Mouse (Mus musculus) left cerebral cortex, adult 11 months (tissue): ENCODE data around the gene Grcc10.

Experiments used
- DNase-seq: peaks from one replicate; pipeline ENCODE4 v3.0.0; 2022; ENCODE audit warnings: low spot score

The Grcc10 gene

DNA sequence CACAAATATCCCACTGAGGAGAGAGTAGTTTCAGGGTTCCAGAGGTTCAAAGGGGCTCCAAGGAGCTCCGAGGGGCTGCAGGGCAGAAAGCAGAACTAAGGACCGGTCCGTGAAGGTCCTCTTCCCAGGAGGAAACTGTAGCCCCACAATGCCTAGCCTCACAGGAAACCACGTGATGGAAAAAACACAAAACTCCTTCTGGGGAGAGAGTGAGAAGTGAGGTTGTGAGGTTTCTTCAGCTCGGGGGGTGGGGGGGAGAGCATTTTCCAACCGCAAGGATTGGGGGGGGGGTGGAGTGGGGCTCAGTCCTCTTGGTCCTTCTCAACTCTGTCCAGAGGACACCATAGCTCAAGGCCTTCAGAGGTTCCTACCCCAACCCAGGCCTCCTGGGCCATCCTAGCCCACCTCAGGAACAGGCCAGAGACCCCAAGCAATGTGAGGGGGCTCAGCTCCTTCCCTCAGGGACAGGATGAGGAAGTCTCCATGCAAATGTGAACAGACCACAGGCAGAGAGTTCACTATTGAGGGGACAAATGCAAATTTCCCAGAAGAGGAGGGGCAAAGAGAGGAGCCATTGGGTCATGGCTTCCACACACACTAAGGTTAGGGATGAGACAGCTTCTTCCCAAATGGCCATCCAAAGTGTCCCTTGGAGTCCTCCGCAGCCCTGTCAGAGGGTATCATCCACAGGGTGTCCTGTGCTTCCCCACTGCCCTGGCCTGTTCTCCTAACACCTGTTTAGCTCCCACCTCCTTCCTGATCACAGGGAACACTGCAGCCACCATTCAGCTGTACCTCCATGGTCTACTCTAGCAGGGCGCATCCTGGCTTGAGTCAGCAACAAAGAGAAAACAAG, 11.1 kb downstream of the Grcc10 start:
- DNase-seq, result no peak

GRCm38 (mm10) chr6:124728621-124729020, 12.6 kb downstream of the Grcc10 start:
- no peak for DNase-seq

GRCm38 (mm10) chr6:124724472-124724871, 16.7 kb downstream of the Grcc10 start:
- DNase-seq, result no peak

GRCm38 (mm10) chr6:124723541-124723940, 17.6 kb downstream of the Grcc10 start:
- no peak for DNase-seq

DNA sequence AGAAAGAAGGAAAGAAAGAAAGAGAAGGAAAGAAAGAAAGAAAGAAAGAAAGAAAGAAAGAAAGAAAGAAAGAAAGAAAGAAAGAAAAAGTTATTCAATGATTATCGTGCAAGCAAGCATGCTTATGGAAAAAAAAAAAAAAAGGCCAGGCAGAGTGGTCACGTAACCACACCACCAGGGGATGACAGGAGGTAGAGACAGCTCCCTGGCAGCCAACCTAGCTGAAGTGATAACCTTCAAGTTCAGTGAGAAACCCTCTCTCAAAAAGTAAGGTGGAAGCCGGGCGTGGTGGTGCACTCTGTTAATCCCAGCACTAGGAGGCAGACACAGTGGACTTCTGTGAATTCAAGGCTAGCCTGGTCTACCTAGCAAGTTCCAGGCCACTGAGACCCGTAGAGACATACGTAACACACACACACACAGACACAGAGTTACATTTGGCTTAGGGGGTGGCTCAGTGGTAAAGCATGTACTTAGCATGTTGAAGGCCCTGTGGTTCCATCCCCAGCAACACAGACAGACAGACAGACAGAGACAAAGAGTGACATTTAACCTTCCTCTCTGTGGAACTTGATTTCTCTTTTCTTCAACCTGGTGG, 18.2 kb downstream of the Grcc10 start:
- no peak for DNase-seq

DNA sequence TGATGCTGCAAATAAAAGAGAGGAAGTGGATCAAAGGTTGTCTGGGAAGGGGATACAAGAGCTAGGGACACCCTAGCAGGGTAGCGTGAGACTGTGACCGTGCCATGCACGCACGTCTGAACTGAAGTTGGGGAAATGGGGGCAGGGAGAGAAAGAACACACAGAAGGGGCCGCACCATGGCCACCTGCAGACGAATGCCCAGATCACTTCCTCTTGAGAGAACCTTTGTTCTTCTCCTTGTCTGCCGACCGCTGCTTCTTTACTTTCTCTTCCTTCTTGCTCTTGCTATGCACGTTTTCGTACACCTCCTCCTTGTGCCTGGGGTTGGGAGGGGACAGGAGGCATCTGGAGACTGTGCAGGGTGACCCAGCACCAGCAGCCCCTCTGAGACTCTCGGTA, 20.3 kb downstream of the Grcc10 start:
- no peak for DNase-seq

DNA sequence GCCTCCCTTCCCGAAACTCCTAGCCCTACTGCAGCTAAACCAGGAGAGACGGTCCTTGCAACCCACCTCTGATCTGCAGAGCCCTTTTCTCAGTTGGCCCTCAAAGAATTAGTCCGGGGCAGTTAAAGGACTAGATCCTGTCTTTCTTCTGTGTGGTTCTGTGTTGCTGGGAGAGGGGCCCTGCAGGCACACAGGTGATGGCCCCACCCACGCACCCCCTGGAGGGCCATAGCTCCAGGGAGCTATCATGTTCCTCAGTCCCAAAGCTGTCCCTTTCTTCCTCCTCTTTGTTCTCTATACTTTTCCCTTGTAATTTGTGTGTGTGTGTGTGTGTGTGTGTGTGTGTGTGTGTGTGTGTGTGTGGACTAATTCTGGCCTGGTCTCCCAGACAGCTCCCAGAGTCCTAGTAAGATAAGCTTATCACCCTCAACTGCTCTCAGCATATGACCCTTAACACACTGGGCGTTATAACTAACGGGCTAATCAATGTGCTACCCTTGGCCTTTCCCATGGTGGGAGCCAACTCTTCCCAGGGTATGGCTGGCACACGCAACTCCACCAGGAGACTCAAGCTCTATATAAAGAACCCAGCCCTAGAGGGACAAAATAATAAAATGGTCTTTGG, 21.7 kb downstream of the Grcc10 start:
- no peak for DNase-seq

GRCm38 (mm10) chr6:124718703-124719102, 22.5 kb downstream of the Grcc10 start:
- no peak for DNase-seq

GRCm38 (mm10) chr6:124717968-124718367, 23.2 kb downstream of the Grcc10 start:
- DNase-seq, result no peak

DNA sequence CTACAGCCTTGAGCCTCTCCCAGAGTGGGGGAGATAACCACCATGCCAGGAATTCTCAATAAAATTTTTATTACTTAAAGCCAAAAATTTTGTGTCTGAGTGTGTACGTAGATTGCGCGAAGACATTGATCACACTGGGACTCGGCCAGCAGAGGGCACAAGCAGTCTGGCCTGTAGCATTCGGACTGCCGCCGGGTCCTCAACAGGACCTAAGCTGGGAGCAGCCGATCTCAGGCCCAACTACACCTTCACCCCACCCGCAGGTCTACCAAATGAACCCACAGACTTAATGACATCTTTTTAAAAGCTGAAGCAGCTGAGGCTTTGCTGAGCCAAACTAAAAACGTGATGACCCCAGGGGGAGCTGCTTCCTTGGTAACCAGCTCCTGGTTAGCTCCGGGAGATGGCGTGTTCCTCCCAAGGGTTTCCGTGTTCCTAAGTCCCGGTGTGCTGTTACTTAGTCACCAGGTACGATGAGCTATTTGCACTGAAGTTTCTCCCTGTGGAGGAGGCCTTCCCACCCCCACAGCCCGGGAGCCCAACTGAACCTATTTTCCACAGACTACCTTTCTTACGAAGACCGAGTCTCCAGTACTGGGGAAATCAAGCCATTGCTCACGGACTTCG, 24.2 kb downstream of the Grcc10 start:
- DNase-seq, result no peak

DNA sequence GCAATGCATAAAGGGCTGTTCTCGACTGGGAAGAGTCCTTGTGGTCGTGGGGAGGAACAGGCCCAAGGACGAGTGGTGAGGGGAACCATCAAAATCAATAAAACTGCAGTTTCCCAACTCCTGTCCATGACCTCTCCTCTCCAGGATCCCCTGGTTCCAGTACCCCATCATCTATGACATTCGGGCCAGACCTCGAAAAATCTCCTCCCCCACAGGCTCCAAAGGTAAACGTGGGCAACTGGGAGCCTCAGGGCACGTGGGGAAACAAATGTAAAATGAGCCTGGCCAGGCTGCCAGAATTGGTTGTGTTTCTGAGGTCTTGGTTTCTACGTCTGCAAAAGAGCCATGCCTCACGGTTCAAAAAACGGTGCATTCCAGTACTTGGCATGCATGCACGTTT, 28.3 kb downstream of the Grcc10 start:
- no peak for DNase-seq

GRCm38 (mm10) chr6:124711824-124712782, 29.1 kb downstream of the Grcc10 start, which contains the start of the genes Emg1 and Phb2:
TSS of gene Emg1 (minus strand) at chr6:124712178.
TSS of gene Phb2 (plus strand) at chr6:124712336.
- DNase-seq, result peak; percentile 96

DNA sequence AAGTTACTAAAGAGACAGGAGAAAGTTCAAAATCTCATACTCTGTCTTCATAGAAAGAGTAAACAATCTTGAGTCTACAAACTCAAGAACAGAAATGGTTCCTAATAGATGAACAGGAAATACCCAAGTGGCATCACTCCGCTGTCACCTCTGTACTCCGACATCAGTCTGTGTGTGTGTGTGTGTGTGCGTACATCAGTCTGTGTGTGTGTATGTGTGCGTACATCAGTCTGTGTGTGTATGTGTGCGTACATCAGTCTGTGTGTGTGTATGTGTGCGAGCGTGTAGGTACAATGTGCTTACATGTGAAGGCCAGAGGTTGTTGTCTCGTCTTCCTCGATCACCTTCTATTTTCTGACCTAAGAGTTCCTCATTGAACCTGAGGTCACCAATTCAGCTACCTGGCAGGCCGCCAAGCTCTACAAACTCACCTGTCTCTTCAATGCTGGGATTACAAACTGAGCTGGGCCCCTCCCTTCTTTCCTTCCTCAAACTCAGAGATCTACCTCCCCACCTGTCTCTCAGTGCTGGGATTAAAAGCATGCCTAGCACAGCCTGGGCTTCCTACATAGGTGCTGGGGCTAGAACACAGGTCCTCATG, 32.8 kb downstream of the Grcc10 start:
- DNase-seq, result no peak

DNA sequence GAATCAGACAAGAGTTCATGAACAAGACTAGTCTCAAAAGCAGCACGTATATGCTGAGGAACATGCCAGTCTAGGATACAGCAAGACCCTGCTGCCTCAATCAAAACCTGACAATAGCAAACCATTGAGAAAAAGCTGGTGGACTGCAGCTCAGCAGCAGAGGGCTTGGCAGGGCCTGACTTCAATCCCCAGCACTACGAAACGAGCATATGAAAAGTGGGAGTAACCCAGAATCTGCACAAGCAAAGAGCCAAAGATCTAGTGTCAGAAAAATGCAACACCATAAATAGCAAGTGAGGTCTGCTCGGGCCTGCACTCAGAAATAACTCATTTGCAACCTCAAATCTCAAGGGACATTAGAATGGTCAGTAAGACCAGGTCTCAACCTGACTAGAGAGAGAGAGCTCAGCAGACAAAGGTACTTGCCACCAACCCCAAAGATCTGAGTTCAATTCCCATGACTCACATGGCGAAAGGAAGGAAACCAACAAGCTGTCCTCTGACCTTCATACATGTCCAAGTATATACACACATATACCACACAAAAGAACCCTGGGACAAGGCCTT, 35.0 kb downstream of the Grcc10 start:
- no peak for DNase-seq

- DNase-seq, result no peak
Observed at GRCm38 (mm10) chr6:124704417-124704816, 36.8 kb downstream of the Grcc10 start.

DNA sequence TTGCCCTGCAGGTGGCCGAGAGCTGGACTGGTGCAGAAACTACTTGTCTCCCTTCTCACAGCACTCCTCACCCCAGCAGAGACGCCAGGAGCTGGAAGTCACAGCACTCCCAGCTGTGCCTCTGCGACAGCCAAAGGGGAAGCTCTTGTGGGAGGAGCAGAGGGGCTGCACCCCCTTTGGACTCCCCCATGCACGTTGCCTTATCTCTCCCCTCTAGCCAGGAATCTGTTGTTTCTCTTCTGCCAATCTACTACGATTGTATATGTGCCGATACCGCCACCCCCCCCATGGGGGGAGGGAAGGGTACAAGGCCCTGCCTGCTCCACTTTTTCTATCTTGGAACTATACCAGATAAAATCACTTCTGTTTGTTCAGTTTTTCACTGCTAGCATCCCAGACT, 37.4 kb downstream of the Grcc10 start:
- DNase-seq, result no peak

- DNase-seq, result no peak
Observed at GRCm38 (mm10) chr6:124702784-124703103, 38.4 kb downstream of the Grcc10 start.

DNA sequence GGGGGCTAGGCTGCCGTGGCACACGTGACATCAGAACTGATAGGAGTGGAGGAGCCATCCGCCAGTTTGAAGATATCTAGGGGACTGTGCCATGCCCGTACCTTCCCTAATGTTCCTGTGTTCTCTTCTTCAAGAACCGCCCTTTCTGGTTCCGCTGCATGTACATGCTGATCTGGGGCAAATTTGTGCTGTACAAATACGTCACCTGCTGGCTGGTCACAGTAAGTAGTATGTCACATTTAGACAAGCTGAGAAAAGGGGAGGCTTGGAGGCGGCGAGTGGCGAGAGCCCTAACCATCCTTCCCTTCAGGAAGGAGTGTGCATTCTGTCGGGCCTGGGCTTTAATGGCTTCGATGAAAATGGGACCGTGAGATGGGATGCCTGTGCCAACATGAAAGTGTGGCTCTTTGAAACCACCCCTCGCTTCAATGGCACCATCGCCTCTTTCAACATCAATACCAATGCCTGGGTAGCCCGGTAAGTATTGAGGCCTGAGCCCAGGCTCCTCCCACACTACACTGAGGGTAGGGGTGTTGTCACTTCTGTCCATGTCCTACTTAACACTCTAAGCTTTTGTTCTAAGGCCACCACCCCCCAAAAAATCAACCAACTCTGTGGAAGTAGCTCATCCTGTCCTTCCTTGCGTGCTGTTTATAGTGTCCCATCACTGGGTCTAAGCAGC, 38.9 kb downstream of the Grcc10 start:
- no peak for DNase-seq

DNA sequence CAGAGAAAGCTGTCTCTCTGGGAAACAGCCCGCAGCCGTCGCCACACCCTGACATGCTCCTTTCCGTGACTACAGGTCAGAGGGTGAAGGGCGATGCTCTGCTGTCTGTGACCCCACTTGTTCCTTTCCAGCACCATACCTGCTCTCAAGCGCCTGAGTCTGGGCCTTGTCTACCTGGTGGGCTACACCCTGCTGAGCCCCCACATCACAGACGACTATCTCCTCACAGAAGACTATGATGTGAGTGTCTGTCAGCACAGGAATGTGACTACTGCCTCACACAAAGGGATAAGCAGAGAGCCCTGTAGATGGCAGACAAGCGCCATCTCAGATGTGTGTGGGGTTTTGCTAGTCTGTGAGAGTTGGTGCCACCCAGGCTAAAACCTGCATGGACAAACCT, 39.8 kb downstream of the Grcc10 start:
- no peak for DNase-seq

GRCm38 (mm10) chr6:124699962-124700610, 41.1 kb downstream of the Grcc10 start:
- no peak for DNase-seq
